Mouse (Mus musculus) cortical plate, adult 2 months (tissue): ENCODE measurements around the gene Adap2. TPM values are rescaled to one million over a fixed set of nuclear protein-coding genes. Genes with fewer than 3 reads are reported as not detected.
"Not testable (repeated sequence)": the region's sequence is repeated elsewhere in the genome, so short reads cannot be mapped to it uniquely, and the experiment has no call there.

ENCODE experiments used
- H3K27ac ChIP-seq: fragments of 200-500 bp; 2 replicates; pipeline ENCODE4 v1.5.1; 2012; ENCODE audit warnings: low read length, control low read depth, inconsistent platforms; ENCODE audit not compliant: insufficient read depth
- H3K4me1 ChIP-seq: fragments of 200-500 bp; 2 replicates; pipeline ENCODE4 v1.6.1; 2011; ENCODE audit warnings: low read length; ENCODE audit not compliant: control insufficient read depth, insufficient read depth
- H3K4me3 ChIP-seq: fragments of 200-500 bp; 2 replicates; pipeline ENCODE4 v1.5.1; 2011; ENCODE audit warnings: mild to moderate bottlenecking, low read length, control low read depth; ENCODE audit not compliant: insufficient read depth
- CTCF ChIP-seq: fragments of 200-500 bp; IDR thresholded peaks from 2 replicates; pipeline ENCODE4 v1.5.1; 2011; ENCODE audit warnings: mild to moderate bottlenecking, control low read depth, low read length; ENCODE audit not compliant: insufficient read depth; ENCODE audit errors: extremely low read depth
- POLR2A ChIP-seq: fragments of 200-500 bp; IDR thresholded peaks from 2 replicates; pipeline ENCODE4 v1.6.1; 2011; ENCODE audit warnings: mild to moderate bottlenecking, low read length, control low read depth; ENCODE audit not compliant: insufficient read depth; ENCODE audit errors: extremely low read depth
- polyA plus RNA-seq: library from polyadenylated mRNA; depleted of rRNA; stranded (reverse); fragments of >200 nt; gene quantifications from 2 replicates; pipeline ENCODE4 v1.2.3, GENCODE M21; 2012

Gene Adap2
- polyA plus RNA-seq, 1 experiment, result 5.6 TPM

DNA sequence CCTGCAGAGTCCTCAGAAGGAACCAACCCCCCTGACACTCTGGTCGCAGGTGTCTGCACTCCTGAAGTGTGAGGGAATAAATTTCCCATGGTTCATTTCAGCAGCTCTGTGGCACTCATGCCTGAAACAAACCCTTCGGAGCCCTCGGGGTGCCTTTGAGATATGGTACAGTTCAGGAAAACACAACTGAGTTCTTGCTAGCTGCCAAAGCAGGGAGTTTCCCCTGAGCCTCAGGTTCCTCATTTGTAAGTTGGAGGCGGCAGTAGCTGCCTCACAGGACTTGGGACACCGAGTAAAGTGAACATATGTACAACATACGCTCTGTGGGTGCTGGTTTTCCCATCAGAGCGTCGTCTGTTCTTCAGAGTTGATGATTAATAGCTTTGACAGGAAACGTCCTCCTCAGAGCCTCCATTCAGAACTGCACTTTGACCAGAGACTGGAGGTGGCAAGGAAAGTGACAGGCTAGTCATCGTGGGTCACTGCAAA lies 8.1 kb upstream of the Adap2 start:
- H3K27ac ChIP-seq, result peak overlapping the region; percentile 55; the same call in 1 of the 2 replicates

DNA sequence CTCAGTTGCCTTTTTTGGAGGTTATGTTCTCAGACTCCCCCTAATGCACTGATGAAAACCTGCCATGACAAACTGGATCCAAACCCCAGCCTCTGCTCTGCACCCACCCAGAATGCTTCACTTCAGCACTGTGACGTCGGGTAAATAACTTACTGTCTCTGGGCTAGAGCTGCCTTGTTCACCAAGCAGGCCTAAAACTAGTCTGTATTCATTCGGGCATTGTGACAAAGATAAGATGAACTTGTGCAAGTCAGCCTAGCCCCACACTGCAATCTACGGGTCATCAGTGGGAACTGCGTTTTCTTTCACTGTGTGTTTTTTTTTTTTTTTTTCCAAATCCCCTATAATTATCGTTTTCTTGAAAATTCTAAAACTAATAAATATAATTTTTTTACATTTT lies 6.2 kb upstream of the Adap2 start:
- Histone ChIP-seq H3K27ac (no peak overlapping the region), H3K4me3 (no peak overlapping the region), H3K4me1 (no peaks in the 10 kb centered on the region)
- TF ChIP-seq CTCF, result no peak
- TF ChIP-seq POLR2A, result no peak

More for the DNA sequence above, 8.1 kb upstream of the Adap2 start:
- Histone ChIP-seq H3K4me1 (0 out of 2 replicates have a peak, but pooled peaks cover 2% of the 10 kb centered on the region), H3K4me3 (no peak overlapping the region)
- TF ChIP-seq CTCF (no peak), POLR2A (no peak)

DNA sequence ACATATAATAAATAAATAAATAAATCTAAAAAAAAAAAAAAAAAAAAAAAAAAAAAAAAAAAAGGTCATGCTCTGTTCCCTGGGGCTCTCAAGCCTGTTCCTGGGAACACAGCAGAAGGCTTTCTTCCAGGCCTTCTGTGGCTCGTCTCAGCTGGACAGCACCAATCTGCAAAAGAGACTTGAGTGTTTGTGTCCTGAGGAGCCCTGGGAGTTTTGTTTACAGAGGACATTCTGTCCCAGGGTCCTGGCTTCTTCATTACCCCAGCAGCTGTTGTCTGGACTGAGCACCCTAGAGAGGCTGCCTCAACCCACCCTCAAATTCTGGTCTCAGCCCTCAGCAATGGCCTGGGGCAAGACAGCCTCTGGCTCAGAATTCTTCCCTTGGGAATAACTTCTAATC lies 5.6 kb upstream of the Adap2 start:
- TF ChIP-seq POLR2A (no peak), CTCF (no peak)
- Histone ChIP-seq H3K4me1 (no peaks in the 10 kb centered on the region), H3K27ac (no peak overlapping the region), H3K4me3 (no peak overlapping the region)

DNA sequence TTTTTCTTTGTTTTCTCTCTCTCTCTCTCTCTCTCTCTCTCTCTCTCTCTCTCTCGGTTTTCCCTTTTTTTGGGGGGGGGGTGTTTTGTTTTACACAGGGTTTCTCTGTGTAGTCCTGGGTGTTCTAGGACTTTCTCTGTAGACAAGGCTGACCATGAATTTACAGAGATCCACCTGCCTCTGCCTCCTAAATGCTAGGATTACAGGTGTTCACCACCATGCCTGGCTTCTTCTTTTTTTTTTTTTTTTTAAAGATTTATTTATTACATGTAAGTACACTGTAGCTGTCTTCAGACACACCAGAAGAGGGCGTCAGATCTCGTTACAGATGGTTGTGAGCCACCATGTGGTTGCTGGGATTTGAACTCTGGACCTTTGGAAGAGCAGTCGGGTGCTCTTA lies 4.9 kb upstream of the Adap2 start:
- not testable (repeated sequence) for H3K4me3 ChIP-seq, H3K4me1 ChIP-seq, H3K27ac ChIP-seq

DNA sequence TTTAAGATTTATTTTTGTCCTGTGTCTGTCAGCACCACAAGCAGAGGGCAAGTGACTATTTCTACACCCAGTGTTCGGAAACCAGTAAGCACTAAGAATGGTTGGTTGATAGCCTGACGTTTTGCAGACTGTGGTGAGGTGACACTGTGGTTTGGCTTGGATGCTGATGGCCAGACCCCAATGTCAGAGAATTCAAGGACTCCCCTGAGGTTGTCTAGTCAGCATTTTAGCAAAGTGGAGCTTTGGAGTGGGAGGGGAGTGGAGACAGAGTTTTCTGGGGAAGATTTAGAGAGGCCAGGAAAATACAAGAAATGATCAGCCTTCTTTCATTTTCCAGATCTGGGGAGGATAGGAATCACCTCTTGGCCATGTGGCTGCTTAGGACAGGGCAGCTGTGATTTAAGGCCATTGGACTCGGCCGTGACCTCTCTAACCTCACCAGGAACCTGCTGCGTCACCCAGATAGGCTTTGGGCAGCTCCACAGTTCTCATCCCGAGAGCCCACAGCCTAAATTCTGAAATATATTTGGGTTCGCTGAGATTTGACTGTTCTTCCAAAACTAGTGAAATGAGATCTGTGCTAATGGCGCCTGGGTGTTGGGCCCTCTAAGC lies 4.4 kb upstream of the Adap2 start:
- no peak overlapping the region for H3K4me3 ChIP-seq
- no peaks in the 10 kb centered on the region for H3K4me1 ChIP-seq
- TF ChIP-seq POLR2A, result no peak
- TF ChIP-seq CTCF, result no peak
- H3K27ac ChIP-seq, result no peak overlapping the region

DNA sequence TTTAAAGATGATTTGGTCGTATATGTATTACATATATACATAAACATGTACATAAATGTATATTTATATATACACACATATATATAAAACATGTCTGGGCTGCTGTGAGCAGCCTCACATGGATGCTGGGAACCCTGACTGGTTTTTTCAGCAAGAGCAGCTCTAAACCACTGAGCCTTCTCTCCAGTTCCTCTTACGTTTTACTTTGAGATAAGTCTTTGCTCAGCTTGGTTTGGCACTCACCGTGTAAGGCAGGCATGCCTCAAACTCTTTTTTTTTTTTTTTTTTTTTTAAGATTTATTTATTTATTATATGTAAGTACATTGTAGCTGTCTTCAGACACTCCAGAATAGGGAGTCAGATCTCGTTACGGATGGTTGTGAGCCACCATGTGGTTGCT lies 3.3 kb upstream of the Adap2 start:
- Histone ChIP-seq H3K27ac (no peak overlapping the region), H3K4me1 (no peaks in the 10 kb centered on the region), H3K4me3 (no peak overlapping the region)
- TF ChIP-seq POLR2A (no peak), CTCF (no peak)

DNA sequence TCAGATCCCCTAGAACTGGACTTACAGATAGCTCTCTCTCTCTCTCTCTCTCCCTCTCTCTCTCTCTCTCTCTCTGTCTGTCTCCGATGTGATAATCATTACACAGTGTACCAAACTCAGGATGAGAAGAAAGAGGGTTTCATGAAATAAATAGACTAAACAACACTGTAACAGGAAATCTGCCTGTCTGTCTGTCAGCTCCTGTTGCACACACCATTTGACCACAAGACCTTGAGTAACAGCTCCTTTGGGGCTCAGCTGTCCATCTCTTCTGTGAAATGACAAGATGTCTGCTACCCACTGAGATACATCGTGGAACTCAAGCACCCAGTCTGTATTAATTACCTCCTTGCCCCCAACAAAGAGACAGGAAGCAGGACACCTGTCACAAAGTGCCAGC lies 2.4 kb upstream of the Adap2 start:
- no peaks in the 10 kb centered on the region for H3K4me1 ChIP-seq

DNA sequence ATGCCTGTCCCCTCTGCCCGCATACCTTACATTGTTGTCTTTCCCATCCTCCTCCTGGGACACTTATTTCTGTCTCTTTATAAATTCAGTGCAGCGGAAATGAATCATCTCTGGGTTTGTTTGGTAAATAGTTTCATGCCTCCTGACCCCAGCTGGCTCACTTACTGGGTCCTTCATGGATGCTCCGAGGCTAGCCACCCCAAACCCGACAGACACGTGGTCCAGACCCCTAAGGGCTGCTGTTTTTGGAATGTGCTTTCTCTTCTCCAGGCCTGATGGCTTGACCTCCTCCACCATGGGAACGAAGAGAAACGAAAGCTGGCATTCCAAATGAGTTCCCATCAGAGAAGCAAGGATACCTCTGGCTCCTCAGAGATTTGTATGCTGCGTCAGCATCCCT lies 1.5 kb upstream of the Adap2 start:
- TF ChIP-seq CTCF, result no peak
- TF ChIP-seq POLR2A, result no peak
- no peak overlapping the region for H3K4me3 ChIP-seq
- no peaks in the 10 kb centered on the region for H3K4me1 ChIP-seq
- H3K27ac ChIP-seq, result no peak overlapping the region

More for the DNA sequence above, 2.4 kb upstream of the Adap2 start:
- Histone ChIP-seq H3K27ac (no peak overlapping the region), H3K4me3 (no peak overlapping the region)
- no peak for TF ChIP-seq POLR2A
- TF ChIP-seq CTCF, result no peak

DNA sequence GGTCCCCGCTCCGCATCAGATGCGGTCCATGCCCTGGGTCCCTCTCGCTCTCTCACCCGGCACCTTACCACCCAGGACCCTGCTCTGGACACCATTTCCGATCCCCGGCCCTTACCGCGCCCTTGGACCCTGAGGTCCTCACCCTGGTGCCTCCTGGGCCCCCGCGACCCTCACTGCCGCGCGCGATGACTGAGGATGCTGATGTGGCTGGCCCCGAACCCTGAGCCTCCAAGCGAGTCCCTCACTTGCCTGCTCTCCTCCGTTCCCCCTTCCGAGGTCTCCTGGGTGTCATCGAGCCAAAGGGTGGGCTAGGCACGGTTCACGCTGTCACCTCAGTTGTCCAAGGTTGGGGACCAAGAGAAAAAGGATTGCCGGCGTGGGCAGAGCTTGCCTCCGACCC lies 596 bp downstream of the Adap2 start:
- no peak for TF ChIP-seq CTCF
- TF ChIP-seq POLR2A, result no peak
- Histone ChIP-seq H3K4me1 (no peaks in the 10 kb centered on the region), H3K27ac (peak overlapping the region; percentile 86), H3K4me3 (peak overlapping the region; percentile 38)

DNA sequence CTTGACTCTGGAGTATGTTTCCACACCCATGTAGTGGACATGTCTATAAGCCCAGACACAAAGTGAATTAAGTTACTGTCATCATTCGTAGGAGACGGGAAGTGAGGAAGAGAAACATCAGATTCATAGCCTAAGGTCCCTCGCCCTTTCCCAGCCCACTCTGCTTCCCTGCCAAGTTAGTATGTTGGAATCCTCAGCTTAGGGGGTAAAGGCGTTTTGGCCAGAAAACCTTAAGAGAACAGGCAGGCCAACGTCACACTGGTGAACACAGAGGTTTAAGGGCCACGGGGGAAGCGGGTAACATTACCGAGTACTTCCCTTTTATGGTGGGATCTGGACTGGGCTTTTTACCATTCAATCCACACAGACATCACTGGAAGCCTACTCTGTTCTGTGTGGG lies 1.6 kb downstream of the Adap2 start:
- H3K4me3 ChIP-seq, result peak overlapping the region; percentile 38; the same call in 1 of the 2 replicates
- no peaks in the 10 kb centered on the region for H3K4me1 ChIP-seq
- TF ChIP-seq POLR2A (no peak), CTCF (no peak)
- peak overlapping the region; percentile 86 for H3K27ac ChIP-seq
